Mouse (Mus musculus) hindbrain, embryonic 10.5 days (tissue): ENCODE results near the gene Crip2. TPM values are rescaled to one million over a fixed set of nuclear protein-coding genes. Genes with fewer than 3 reads are reported as not detected.

Experiments used
- DNase-seq: peaks from one replicate; pipeline ENCODE4 v3.0.0-alpha.2; 2017; ENCODE audit warnings: low spot score
- H3K27ac ChIP-seq: fragments of 300-500 bp; sonication (generic); 2 replicates; pipeline ENCODE4 v1.5.1; 2016; ENCODE audit warnings: mild to moderate bottlenecking, moderate library complexity
- H3K27me3 ChIP-seq: fragments of 300-500 bp; sonication (generic); 2 replicates; pipeline ENCODE4 v1.6.1; 2016; ENCODE audit warnings: mild to moderate bottlenecking; ENCODE audit not compliant: poor library complexity, insufficient read depth, severe bottlenecking
- H3K36me3 ChIP-seq: fragments of 300-500 bp; sonication (generic); 2 replicates; pipeline ENCODE4 v1.6.1; 2016; ENCODE audit warnings: mild to moderate bottlenecking, moderate library complexity
- H3K4me1 ChIP-seq: fragments of 300-500 bp; sonication (generic); replicated peaks from 2 replicates; pipeline ENCODE4 v1.6.1; 2016; ENCODE audit warnings: mild to moderate bottlenecking
- H3K4me3 ChIP-seq: fragments of 300-500 bp; sonication (generic); 2 replicates; pipeline ENCODE4 v1.5.1; 2016; ENCODE audit warnings: mild to moderate bottlenecking, moderate library complexity
- H3K9me3 ChIP-seq: fragments of 300-500 bp; sonication (generic); 2 replicates; pipeline ENCODE4 v1.6.1; 2016; ENCODE audit warnings: mild to moderate bottlenecking, moderate library complexity
- WGBS: fragments of 180-500 bp; shearing (Covaris S2); methylation state at CpG from one replicate; pipeline ENCODE4 v1.1.7; 2016; 5-methylcytosine and 5-hydroxymethylcytosine counted together
- polyA plus RNA-seq: library from polyadenylated mRNA; unstranded; fragments of >200 nt; fragmentation: Nextera tagmentation; extraction: Ambion mirVana; gene quantifications from 2 replicates; pipeline ENCODE4 v1.2.1, GENCODE M21; 2016

Gene Crip2
- polyA plus RNA-seq, 1 experiment from 2014 or later, result 260 TPM

DNA sequence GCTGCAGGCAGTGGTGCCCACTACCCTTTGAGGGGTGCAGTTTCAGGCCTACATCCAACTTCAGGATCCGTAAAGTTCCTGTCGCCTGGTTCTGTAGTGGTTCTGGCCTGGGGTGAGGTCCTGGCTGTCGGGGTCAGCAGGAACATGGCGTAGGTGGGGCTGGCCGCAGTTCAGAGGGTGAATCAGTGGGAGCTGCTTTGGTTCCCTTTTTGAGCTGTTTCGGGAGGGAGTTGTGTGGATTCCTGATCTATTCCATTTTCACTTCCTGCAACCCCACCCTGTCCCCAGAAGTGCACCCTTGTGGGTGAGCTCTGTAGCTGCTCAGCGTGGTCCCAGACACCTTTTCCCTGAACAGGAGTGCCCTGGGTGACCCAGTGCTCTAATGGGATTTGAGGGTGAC, 13.9 kb downstream of the Crip2 start:
- Histone ChIP-seq H3K27me3 (peaks cover 62% of the 10 kb centered on the region), H3K4me3 (no peak overlapping the region), H3K9me3 (no peaks in the 10 kb centered on the region), H3K36me3 (peaks cover 10% of the 10 kb centered on the region), H3K4me1 (peaks cover 58% of the 10 kb centered on the region), H3K27ac (no peak overlapping the region)
- 92% methylated on average over 7 of the region's 7 CpGs for WGBS
- no peak for DNase-seq

- 79% methylated on average over 6 of the region's 6 CpGs for WGBS
- Histone ChIP-seq H3K36me3 (peaks cover 17% of the 10 kb centered on the region), H3K4me1 (peaks cover 53% of the 10 kb centered on the region), H3K27ac (peak overlapping the region; percentile 88), H3K9me3 (no peaks in the 10 kb centered on the region), H3K4me3 (peak overlapping the region; percentile 71), H3K27me3 (peaks cover 54% of the 10 kb centered on the region)
- no peak for DNase-seq
Measured at GRCm38 (mm10) chr12:113154747-113155075, 14.7 kb downstream of the Crip2 start.

GRCm38 (mm10) chr12:113155076-113155771, 15.2 kb downstream of the Crip2 start:
- peak; percentile 62 for DNase-seq
- Histone ChIP-seq H3K27me3 (peaks cover 49% of the 10 kb centered on the region), H3K9me3 (no peaks in the 10 kb centered on the region), H3K36me3 (peaks cover 23% of the 10 kb centered on the region), H3K4me1 (peaks cover 53% of the 10 kb centered on the region), H3K27ac (peak overlapping the region; percentile 88), H3K4me3 (peak overlapping the region; percentile 71)
- 4% methylated on average over 32 of the region's 32 CpGs for WGBS

DNA sequence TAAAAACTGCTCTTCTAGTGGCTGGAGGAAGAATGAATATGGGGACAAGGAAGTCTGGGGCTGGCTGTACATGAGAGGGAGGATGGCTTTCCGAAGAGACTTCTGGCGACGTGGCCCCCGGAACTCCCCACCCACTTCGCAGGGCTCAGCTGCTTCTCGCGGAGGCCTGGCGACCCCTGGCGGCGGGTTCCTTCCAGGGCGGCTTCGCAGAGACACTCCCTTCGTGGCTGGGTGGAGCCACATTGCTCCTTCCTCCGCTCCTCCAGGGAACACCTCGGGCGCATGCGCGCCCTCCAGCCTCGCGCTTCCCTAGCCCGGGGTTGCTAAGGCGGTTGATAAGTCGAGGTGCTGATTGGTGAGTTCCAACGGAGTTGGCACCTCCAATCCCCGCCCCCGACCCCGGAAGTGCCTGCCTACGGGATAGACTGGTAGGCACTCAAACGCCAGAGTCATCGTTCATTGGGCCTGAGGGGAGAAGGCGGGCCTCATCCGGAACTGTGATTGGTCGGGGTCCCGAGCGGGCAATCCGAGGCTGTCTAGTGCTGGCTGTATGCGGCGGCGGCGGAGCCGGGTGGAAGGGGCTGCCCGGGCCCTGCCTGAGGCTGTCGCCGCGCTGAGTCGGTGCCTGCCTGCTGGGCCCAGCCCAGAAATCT, 16.0 kb downstream of the Crip2 start, which contains the start of gene Tedc1:
Gene Tedc1 (plus strand): TSS at position 535 of the 653 bp plus-strand sequence.
- under 1% methylated on average over 46 of the region's 46 CpGs for WGBS
- H3K27ac ChIP-seq, result peak within 1 kb of the TSS; percentile 88

GRCm38 (mm10) chr12:113156540-113156929, 16.5 kb downstream of the Crip2 start:
- Histone ChIP-seq H3K36me3 (peaks cover 36% of the 10 kb centered on the region), H3K4me3 (peak overlapping the region; percentile 71), H3K4me1 (peaks cover 42% of the 10 kb centered on the region), H3K27me3 (peaks cover 36% of the 10 kb centered on the region), H3K9me3 (no peaks in the 10 kb centered on the region), H3K27ac (peak overlapping the region; percentile 88)
- WGBS, result under 1% methylated on average over 23 of the region's 23 CpGs
- DNase-seq, result no peak

More for the DNA sequence above, 16.0 kb downstream of the Crip2 start, which contains the start of gene Tedc1:
- Histone ChIP-seq H3K4me1 (peaks cover 47% of the 10 kb centered on the region), H3K4me3 (peak within 1 kb of the TSS; percentile 71), H3K27me3 (peaks cover 41% of the 10 kb centered on the region), H3K9me3 (no peaks in the 10 kb centered on the region), H3K36me3 (peaks cover 30% of the 10 kb centered on the region)
- peak; percentile 99 for DNase-seq

DNA sequence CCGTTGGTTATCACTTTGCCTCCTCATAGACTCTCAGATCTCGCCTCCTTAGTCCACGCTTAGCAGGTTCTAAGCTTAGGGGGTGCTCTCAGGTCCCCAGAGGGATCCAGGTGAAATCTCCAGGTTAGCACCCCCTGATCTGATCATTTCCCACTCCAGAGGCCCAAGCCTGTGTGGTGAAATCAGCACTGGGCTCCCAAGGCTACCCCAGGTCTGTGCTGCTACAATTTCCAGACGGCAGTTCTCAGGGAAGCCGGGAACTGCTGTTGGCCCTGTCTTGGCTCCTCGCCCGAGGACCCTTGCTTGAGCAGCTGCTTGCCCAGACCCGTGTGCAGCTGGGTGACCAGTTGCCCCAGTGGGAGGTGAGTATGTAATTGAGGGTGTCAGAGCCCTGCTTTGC, 17.0 kb downstream of the Crip2 start:
- WGBS, result 37% methylated on average over 8 of the region's 8 CpGs
- H3K4me1 ChIP-seq, result peaks cover 38% of the 10 kb centered on the region
- no peaks in the 10 kb centered on the region for H3K9me3 ChIP-seq
- H3K4me3 ChIP-seq, result peak overlapping the region; percentile 71
- DNase-seq, result no peak
- H3K27ac ChIP-seq, result peak overlapping the region; percentile 88
- H3K36me3 ChIP-seq, result peaks cover 40% of the 10 kb centered on the region
- H3K27me3 ChIP-seq, result peaks cover 31% of the 10 kb centered on the region

GRCm38 (mm10) chr12:113157521-113157920, 17.5 kb downstream of the Crip2 start:
- peak overlapping the region; percentile 71 for H3K4me3 ChIP-seq
- 92% methylated on average over 8 of the region's 8 CpGs for WGBS

DNA sequence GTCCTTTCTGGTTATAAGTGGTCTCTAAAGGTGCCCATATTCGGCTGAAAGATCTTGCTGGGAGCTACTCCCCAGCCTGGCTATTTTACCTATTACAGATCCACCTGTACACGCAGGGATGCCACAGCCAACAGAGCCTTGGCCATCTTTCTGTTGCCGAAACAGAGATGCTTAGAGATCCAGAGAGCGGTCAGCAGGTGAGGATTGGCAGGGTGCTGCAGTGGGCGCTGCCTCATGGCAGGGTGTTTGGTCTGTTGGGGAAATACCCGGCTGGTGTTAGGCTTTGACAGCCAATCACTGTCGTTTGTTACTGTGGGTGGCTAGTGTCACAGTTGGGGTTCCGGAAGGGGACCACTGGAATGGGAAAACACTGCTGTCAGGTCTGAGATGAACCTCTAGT, 17.9 kb downstream of the Crip2 start:
- Histone ChIP-seq H3K36me3 (peaks cover 50% of the 10 kb centered on the region), H3K27ac (no peak overlapping the region), H3K4me1 (peaks cover 32% of the 10 kb centered on the region), H3K27me3 (peaks cover 22% of the 10 kb centered on the region), H3K9me3 (no peaks in the 10 kb centered on the region), H3K4me3 (no peak overlapping the region)
- 89% methylated on average over 8 of the region's 8 CpGs for WGBS
- no peak for DNase-seq

More at GRCm38 (mm10) chr12:113157521-113157920, 17.5 kb downstream of the Crip2 start:
- H3K36me3 ChIP-seq, result peaks cover 46% of the 10 kb centered on the region
- H3K27ac ChIP-seq, result no peak overlapping the region
- H3K27me3 ChIP-seq, result peaks cover 26% of the 10 kb centered on the region
- no peaks in the 10 kb centered on the region for H3K9me3 ChIP-seq
- peaks cover 32% of the 10 kb centered on the region for H3K4me1 ChIP-seq
- no peak for DNase-seq

GRCm38 (mm10) chr12:113163561-113164006, 23.5 kb downstream of the Crip2 start:
- peak overlapping the region; percentile 64 for H3K27ac ChIP-seq
- H3K4me1 ChIP-seq, result peaks cover 9% of the 10 kb centered on the region; the same call in 1 of the 2 replicates
- H3K36me3 ChIP-seq, result peaks cover 68% of the 10 kb centered on the region
- no peak overlapping the region for H3K4me3 ChIP-seq
- DNase-seq, result no peak
- WGBS, result 83% methylated on average over 11 of the region's 11 CpGs
- no peaks in the 10 kb centered on the region for H3K27me3 ChIP-seq
- H3K9me3 ChIP-seq, result no peaks in the 10 kb centered on the region

GRCm38 (mm10) chr12:113168031-113168536, 28.0 kb downstream of the Crip2 start:
- H3K4me1 ChIP-seq, result peaks cover 7% of the 10 kb centered on the region; the same call in 1 of the 2 replicates
- H3K9me3 ChIP-seq, result no peaks in the 10 kb centered on the region
- H3K27ac ChIP-seq, result no peak overlapping the region
- H3K4me3 ChIP-seq, result no peak overlapping the region
- DNase-seq, result no peak
- no peaks in the 10 kb centered on the region for H3K27me3 ChIP-seq
- WGBS, result 86% methylated on average over 9 of the region's 9 CpGs
- peaks cover 25% of the 10 kb centered on the region for H3K36me3 ChIP-seq

- Histone ChIP-seq H3K27me3 (no peaks in the 10 kb centered on the region), H3K27ac (no peak overlapping the region)
Measured at GRCm38 (mm10) chr12:113176960-113177725, 37.1 kb downstream of the Crip2 start.

GRCm38 (mm10) chr12:113181020-113181419, 41.0 kb downstream of the Crip2 start:
- no peaks in the 10 kb centered on the region for H3K9me3 ChIP-seq
- no peak overlapping the region for H3K4me3 ChIP-seq
- H3K27ac ChIP-seq, result no peak overlapping the region
- 65% methylated on average over 4 of the region's 4 CpGs for WGBS
- DNase-seq, result no peak
- peaks cover 12% of the 10 kb centered on the region for H3K27me3 ChIP-seq
- no peaks in the 10 kb centered on the region for H3K36me3 ChIP-seq
- H3K4me1 ChIP-seq, result peaks cover 12% of the 10 kb centered on the region

More at GRCm38 (mm10) chr12:113176960-113177725, 37.1 kb downstream of the Crip2 start:
- H3K4me1 ChIP-seq, result no peaks in the 10 kb centered on the region
- H3K36me3 ChIP-seq, result no peaks in the 10 kb centered on the region
- DNase-seq, result no peak
- no peaks in the 10 kb centered on the region for H3K9me3 ChIP-seq
- no peak overlapping the region for H3K4me3 ChIP-seq
- WGBS, result 89% methylated on average over 18 of the region's 18 CpGs
